Mouse (Mus musculus): ENCODE data around the gene Cyp4f14.
"Not testable (repeated sequence)": the region's sequence is repeated elsewhere in the genome, so short reads cannot be mapped to it uniquely, and the experiment has no call there.

Cyp4f14 gene

DNA sequence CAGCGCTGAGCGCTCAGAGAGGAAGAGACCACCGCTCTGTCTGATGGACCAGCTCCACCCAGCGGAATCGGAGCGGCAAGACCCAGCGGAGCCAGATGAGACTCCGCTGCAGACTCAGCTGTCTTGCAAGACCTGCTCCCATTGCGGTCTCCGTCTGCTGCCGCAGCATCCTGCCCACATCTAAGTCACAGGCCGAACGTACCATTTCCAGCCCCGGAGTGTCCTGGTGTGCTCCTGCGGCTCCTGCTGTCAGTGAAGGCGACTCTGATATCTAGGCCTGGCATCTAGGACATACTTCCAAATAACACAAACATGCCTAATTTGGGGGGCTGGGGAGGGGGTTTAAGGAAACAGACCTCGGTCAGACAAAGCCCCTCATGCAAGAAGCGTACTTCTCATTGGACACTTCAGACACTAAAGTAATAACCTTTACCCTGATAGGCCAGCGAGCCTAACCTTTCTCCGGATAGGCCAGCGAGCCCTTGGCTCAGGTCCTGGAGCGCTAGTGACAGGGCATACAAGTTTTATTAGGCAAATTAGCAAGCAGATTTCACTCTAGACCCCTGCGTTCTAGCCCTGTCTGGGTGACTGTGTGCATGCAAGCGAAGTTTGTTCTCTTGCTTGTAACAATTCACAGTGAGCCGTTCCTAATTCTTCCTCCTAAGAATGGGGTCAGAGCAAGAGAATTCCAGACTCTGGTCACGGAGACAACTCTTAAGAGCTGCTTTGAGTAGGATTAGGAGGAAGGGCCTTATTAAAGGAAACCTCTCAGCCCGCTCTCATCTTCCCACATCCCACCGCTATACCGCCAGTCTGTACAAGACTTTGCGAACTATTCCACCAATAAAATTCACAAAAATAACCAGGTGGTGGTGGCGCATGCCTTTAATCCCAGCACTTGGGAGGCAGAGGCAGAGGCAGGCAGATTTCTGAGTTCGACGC, 25.6 kb downstream of the Cyp4f14 start, which contains the start of gene Zfp870:
TSS of gene Zfp870 (minus strand) at position 404 of the 942 bp plus-strand sequence.
- peak; percentile 79 for DNase-seq (ENCODE audit: low spot score)

DNA sequence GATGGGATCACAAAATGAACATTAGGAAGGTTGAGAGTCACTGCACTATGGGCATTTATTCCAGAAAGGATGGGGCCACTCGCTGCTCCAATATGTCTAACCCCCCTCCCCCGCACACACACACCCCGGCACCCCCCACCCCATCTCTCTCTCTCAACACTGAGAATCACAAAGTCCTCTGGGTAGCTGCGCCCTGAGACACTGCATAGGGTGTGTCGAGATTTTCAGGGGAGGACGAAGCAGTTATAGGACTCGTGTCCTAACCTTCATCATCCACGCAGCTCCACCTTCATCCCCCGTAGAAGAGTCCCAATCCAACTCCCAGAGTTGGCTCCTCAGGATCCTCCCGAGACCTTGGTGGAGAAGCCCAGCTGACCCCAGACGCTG, 26.3 kb downstream of the Cyp4f14 start:
- DNase-seq (ENCODE audit: low spot score): no peak

DNA sequence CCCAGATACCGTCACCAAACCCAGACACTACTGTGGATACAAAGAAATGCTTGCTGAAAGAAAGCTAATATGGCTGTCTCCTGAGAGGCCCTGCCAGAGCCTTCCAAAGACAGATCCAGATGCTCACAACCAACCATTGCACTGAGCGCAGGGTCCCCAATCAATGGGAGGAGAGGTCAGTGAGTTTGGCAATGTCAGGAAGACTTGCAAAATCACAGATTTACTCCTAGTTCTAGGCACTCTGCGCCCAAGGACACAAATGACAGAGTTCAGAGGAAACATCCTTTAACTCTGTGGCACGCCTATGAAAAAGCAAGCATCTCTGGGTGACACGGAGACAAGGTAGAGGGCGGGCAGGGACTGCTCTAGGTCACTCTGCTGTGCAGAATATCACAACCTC, 27.5 kb downstream of the Cyp4f14 start:
- DNase-seq (ENCODE audit: low spot score): no peak

DNA sequence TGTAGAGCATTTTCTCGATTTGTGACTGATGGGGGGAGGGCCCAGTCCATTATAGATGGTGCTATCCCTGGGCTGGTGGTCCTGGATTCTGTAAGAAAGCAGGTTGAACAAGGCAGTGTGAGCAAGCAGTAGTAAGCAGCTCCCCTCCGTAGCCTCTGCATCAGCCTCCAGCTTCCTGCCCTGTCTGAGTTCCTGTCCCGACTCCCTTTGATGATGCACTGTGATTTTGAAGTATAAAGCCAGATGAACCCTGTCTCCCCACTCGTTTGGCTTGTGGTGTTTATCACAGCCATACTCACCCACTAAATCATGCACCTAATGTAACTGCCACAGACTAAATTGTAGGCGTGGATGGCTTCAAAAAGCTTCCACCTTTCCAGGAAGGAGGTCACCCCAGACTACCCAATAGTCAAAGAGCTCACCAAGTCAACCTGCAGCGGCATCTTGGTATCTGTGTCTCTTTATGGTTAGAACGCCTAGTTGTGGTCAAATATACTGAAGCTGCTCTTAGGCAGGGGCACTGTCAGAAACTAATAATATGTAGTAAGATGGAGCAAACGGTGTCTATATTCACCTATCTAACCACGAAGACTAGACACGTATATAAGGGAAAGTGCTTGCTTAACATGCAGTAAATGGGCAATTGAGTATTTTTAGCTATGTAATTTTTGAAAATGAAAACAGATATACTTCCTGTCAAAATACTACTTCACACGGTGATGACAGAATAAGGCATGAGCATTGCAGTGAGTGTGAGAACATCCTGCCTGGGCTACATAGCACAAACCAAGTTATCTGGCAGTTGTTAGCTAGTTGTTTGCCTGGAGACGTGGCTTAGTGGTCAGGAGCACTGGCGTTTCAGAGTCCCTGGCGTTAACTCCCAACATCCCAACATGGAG, 36.6 kb downstream of the Cyp4f14 start:
- peak; percentile 39 for DNase-seq (ENCODE audit: low spot score)

DNA sequence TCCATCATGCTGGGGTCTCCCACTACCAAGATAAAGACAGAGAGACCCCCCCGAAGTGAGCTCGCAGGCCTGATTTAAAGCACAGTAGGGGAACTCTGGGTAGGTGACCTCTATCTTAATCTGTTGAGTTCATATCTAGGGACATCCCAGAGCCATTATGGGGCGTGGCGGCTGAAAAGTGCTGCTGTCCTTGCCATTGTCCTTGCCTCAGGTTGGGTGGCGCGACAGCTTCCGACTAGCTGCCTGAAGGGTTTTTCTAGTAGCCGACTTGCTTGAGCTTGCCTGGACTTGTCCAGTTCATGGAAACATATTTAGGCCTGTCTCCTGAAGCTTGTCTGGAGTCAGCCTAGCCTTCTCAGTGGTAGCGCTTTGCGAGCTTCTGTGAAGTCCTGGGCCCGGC, 38.4 kb downstream of the Cyp4f14 start:
- DNase-seq (ENCODE audit: low spot score): no peak

DNA sequence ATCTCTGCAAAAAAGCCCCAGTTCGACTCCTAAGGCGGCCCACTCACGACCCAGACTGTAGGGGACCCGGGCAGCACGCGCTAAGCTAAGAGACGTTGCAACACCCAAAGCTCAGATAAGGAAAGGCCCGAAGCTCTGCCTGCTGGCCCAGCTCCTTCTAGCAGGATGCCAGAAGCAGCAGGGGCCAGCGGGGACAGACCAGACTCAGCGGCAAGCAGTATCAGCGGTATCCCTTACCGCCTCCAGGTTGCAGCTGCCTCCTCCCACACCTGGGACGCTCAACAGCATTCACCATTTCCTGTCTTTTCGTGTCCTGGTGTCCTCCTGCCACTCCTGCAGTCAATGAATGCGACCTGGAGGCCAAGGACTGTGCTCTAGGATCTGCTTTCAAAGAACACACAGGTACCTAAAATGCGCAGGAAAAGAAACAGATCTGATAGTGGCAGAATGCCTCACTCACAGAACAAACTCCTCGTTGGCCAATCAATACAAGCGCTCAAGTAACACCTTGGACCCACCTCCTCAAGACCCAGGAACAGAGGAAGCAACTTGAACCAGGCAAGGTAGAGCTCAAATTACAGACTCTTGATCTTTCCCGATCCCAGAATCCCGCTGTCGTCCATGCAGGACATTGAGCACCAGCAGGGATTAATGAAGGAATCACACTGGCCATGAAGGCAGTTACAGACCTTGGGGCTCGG, 39.5 kb downstream of the Cyp4f14 start:
- DNase-seq (ENCODE audit: low spot score): no peak

GRCm38 (mm10) chr17:32872696-32873095, 44.4 kb downstream of the Cyp4f14 start:
- DNase-seq (ENCODE audit: low spot score): no peak

- DNase-seq (ENCODE audit: low spot score): no peak
Measured at GRCm38 (mm10) chr17:32872091-32872490, 45.1 kb downstream of the Cyp4f14 start.

- DNase-seq (ENCODE audit: low spot score): no peak
Measured at GRCm38 (mm10) chr17:32871483-32871882, 45.7 kb downstream of the Cyp4f14 start.

DNA sequence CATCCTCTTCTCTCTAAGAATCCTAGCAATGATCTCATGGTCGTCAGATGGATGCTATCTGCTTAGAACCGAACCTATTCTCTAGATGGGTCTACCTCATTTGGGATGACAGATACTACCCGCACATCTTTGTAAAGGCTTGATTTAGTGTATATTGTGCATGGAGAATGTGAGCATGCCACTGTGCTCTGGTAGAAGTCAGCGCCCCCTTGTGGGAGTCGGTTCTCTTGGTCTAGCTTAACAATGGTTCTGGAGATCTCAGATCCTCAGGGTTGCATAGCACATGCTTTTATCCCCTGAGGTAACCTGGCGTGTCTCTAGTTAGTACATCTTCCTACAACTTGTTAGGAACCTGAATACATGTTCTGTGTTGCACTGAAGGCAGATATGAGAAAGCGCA, 49.9 kb downstream of the Cyp4f14 start:
- DNase-seq (ENCODE audit: low spot score): not testable (repeated sequence)

- not testable (repeated sequence) for DNase-seq (ENCODE audit: low spot score)
Measured at GRCm38 (mm10) chr17:32856713-32857112, 60.4 kb downstream of the Cyp4f14 start.
